Mouse (Mus musculus) central nervous system, embryonic 11.5 days (tissue): ENCODE data around the gene Olfr530. TPM values are rescaled to one million over a fixed set of nuclear protein-coding genes. Genes with fewer than 3 reads are reported as not detected.

Experiments used
- polyA plus RNA-seq: library from polyadenylated mRNA; depleted of rRNA; stranded (reverse); fragments of >200 nt; gene quantifications from 2 replicates; pipeline ENCODE4 v1.2.3, GENCODE M21; 2012; rRNA removed

The Olfr530 gene
- polyA plus RNA-seq = not detected in 2 replicates

GRCm38 (mm10) chr7:140376231-140376630, at the start of gene Olfr530:
TSS of gene Olfr530 (minus strand) at chr7:140376331.

DNA sequence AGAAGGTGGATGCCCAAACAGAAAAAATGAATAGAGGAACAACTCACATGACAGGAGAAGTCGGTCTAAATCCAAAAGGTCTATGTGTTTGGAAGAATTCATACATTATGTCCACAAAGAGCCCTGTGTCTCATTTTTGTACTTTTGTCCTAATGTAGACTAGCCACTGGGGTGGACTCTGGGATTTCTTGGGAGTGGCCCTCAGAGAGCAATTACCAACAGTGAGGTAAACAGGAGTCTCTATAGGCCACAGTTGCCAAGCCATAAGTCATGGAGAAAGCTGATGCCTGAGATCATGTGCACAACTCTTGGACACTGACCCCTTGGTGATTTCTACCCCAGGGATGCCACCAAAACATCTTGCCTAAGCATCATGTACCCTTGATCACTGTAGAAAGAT, 45.4 kb upstream of the Olfr530 start, which contains the start of gene Olfr532:
TSS of gene Olfr532 (minus strand) at position 101 of the 400 bp plus-strand sequence.

GRCm38 (mm10) chr7:140402818-140403217, 26.7 kb upstream of the Olfr530 start, which contains the start of gene Olfr531:
TSS of gene Olfr531 (minus strand) at chr7:140402918.

DNA sequence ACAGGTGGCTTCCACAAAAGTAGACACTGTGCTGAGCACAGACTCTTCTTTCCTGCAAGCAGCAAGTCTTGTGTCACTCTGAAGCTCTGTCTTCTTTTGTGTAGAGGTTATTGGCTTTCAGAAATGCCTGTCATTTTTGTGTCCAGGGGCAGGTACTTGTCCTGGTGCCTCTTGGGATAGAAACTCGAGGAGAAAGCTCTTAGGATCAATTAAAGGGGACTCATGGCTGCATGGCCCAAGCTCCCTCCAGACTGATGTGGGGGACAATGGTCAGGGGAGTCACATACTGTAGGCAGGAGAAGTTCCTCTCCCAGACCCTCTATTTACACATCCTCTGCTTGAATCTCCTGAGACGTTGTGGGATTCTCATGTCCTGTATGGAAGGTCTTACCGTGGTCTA, 14.6 kb downstream of the Olfr530 start, which contains the start of gene Olfr60:
TSS of gene Olfr60 (minus strand) at position 101 of the 400 bp plus-strand sequence.

DNA sequence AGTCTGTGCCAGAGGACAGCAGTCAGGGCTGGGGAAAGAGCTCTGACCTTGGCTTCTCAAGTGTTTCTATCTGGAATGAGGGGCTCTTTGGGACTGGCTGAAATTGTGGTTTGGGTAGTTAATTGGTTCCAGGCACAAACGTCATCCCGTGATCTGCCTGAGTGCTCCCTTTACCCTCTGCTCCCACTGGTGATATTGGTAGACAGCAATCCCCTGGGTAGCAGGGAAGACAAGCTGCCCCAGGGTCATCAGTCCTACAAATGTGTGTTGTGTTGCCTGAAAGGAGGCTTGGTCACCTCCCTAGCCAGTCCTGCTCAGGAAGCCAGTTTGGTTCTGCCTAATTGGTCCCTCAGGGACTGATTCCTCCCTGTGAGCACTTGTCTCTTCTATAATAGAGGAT, 42.4 kb downstream of the Olfr530 start, which contains the start of gene Olfr527:
TSS of gene Olfr527 (plus strand) at position 301 of the 400 bp plus-strand sequence.

Other genes starting within 250 kb of the Olfr530 start
- gene Mtg1, start 238.8 kb downstream of the Olfr530 start, polyA plus RNA-seq = 31.4 and 49.2 TPM in 2 replicates
- gene Sprn, start 221.5 kb downstream of the Olfr530 start, polyA plus RNA-seq = 0.80 and 0.83 TPM in 2 replicates
- gene Olfr522, start 211.6 kb downstream of the Olfr530 start, polyA plus RNA-seq = not detected in 2 replicates
- gene Olfr523, start 203.1 kb downstream of the Olfr530 start, polyA plus RNA-seq = not detected in 2 replicates
- gene Olfr524, start 170.4 kb downstream of the Olfr530 start, polyA plus RNA-seq = not detected in 2 replicates
- 0.04 TPM in 1 of 2 replicates, not detected in the other for gene Cd163l1, start 158.1 kb downstream of the Olfr530 start, polyA plus RNA-seq
- gene 5830411N06Rik, start 129.0 kb downstream of the Olfr530 start, polyA plus RNA-seq = not detected in 2 replicates
- gene Olfr525, start 55.5 kb downstream of the Olfr530 start, polyA plus RNA-seq = not detected in 2 replicates
- gene Olfr527, start 42.3 kb downstream of the Olfr530 start, polyA plus RNA-seq = not detected in 2 replicates
- gene Olfr60, start 14.7 kb downstream of the Olfr530 start, polyA plus RNA-seq = not detected in 2 replicates
- gene Olfr531, start 26.6 kb upstream of the Olfr530 start, polyA plus RNA-seq = not detected in 2 replicates
- gene Olfr532, start 45.3 kb upstream of the Olfr530 start, polyA plus RNA-seq = not detected in 2 replicates
- not detected in 2 replicates for gene Olfr533, start 87.0 kb upstream of the Olfr530 start, polyA plus RNA-seq
- not detected in 2 replicates for gene Olfr535, start 107.9 kb upstream of the Olfr530 start, polyA plus RNA-seq
- not detected in 2 replicates for gene Olfr536, start 131.1 kb upstream of the Olfr530 start, polyA plus RNA-seq
- not detected in 2 replicates for gene Olfr538, start 191.6 kb upstream of the Olfr530 start, polyA plus RNA-seq
- not detected in 2 replicates for gene Olfr46, start 224.9 kb upstream of the Olfr530 start, polyA plus RNA-seq